Comparison of ENCODE assay signal across 8 mouse cellular contexts in genomic region chr10:34282420-34283238, GRCm38 (mm10). TPM values are rescaled to one million over a fixed set of nuclear protein-coding genes. Genes with fewer than 3 reads are reported as not detected.
DNase-seq lines count a peak whose midpoint lies in the region; ATAC-seq and TF ChIP-seq lines count a peak whose summit lies in the region.

No protein-coding gene starts in this region.

- no peaks in the 10 kb centered on the region for H3K27me3 ChIP-seq in intestine, embryonic 15.5 days (replicated peaks)
- H3K27me3 ChIP-seq in limb, embryonic 13.5 days: no peaks in the 10 kb centered on the region
- H3K27me3 ChIP-seq in midbrain, embryonic 11.5 days (ENCODE audit: control insufficient read depth, insufficient read depth, low read length): no peaks in the 10 kb centered on the region
- H3K27me3 ChIP-seq in stomach, postnatal 0 days (ENCODE audit: control insufficient read depth, insufficient read depth, low read length): no peaks in the 10 kb centered on the region

- TF ChIP-seq CTCF in stomach, postnatal 0 days (IDR thresholded peaks at IDR 0.05; ENCODE audit: low read depth): no peak

- H3K4me3 ChIP-seq in intestine, embryonic 15.5 days (replicated peaks): peak overlapping the region; percentile 78
- H3K4me3 ChIP-seq in limb, embryonic 13.5 days: peak overlapping the region; percentile 73
- peak overlapping the region; percentile 79 for H3K4me3 ChIP-seq in midbrain, embryonic 11.5 days (ENCODE audit: low read depth, low read length)
- peak overlapping the region; percentile 99 for H3K4me3 ChIP-seq in stomach, postnatal 0 days (ENCODE audit: low read depth, low read length)

- peak overlapping the region; percentile 65 for H3K4me2 ChIP-seq in intestine, embryonic 15.5 days (replicated peaks)
- peak overlapping the region; percentile 95 for H3K4me2 ChIP-seq in limb, embryonic 13.5 days (replicated peaks)
- peak overlapping the region; percentile 62 for H3K4me2 ChIP-seq in midbrain, embryonic 11.5 days
- H3K4me2 ChIP-seq in stomach, postnatal 0 days (replicated peaks; ENCODE audit: low read depth): peak overlapping the region; percentile 73

- H3K27ac ChIP-seq in intestine, embryonic 15.5 days: peak overlapping the region; percentile 49; the same call in 1 of the 2 replicates
- H3K27ac ChIP-seq in limb, embryonic 13.5 days: peak overlapping the region; percentile 80
- H3K27ac ChIP-seq in midbrain, embryonic 11.5 days (ENCODE audit: low read depth, low read length): no peak overlapping the region
- peak overlapping the region; percentile 88 for H3K27ac ChIP-seq in stomach, postnatal 0 days (replicated peaks)

- WGBS in intestine, embryonic 15.5 days: 3% methylated on average over 47 of the region's 47 CpGs
- WGBS in limb, embryonic 13.5 days: 4% methylated on average over 47 of the region's 47 CpGs
- 5% methylated on average over 47 of the region's 47 CpGs for WGBS in midbrain, embryonic 11.5 days
- WGBS in stomach, postnatal 0 days: 2% methylated on average over 47 of the region's 47 CpGs

- intact Hi-C loops in gastrocnemius, postnatal 36 days (cut with DNase I): loop anchor here (2.0 to 5.0 kb wide), 2 partner anchors 130 to 246 kb away; partner anchors contain the start of gene Trappc3l

- peak; percentile 72 for ATAC-seq in intestine, embryonic 15.5 days
- ATAC-seq in limb, embryonic 13.5 days (ENCODE audit: low FRiP score, low read depth): peak; percentile 22
- no peak; the same call in none of the 2 replicates for ATAC-seq in midbrain, embryonic 11.5 days (ENCODE audit: low FRiP score)
- peak; percentile 65 for ATAC-seq in stomach, postnatal 0 days (ENCODE audit: low FRiP score, low TSS enrichment)

- no peak for TF ChIP-seq EP300 in stomach, postnatal 0 days (optimal IDR thresholded peaks at IDR 0.05)

- H3K9ac ChIP-seq in intestine, embryonic 15.5 days: peak overlapping the region; percentile 78
- peak overlapping the region; percentile 96 for H3K9ac ChIP-seq in limb, embryonic 13.5 days
- H3K9ac ChIP-seq in midbrain, embryonic 11.5 days (ENCODE audit: low read length): peak overlapping the region; percentile 86
- H3K9ac ChIP-seq in stomach, postnatal 0 days (ENCODE audit: low read length): peak overlapping the region; percentile 95

- H3K36me3 ChIP-seq in intestine, embryonic 15.5 days: peaks cover 6% of the 10 kb centered on the region; the same call in 1 of the 2 replicates
- peaks cover 10% of the 10 kb centered on the region for H3K36me3 ChIP-seq in limb, embryonic 13.5 days
- H3K36me3 ChIP-seq in midbrain, embryonic 11.5 days (ENCODE audit: control insufficient read depth, insufficient read depth, low read length): no peaks in the 10 kb centered on the region
- no peaks in the 10 kb centered on the region for H3K36me3 ChIP-seq in stomach, postnatal 0 days (ENCODE audit: control insufficient read depth, insufficient read depth, low read length)

- H3K9me3 ChIP-seq in intestine, embryonic 15.5 days: no peaks in the 10 kb centered on the region
- H3K9me3 ChIP-seq in limb, embryonic 13.5 days: no peaks in the 10 kb centered on the region
- no peaks in the 10 kb centered on the region for H3K9me3 ChIP-seq in midbrain, embryonic 11.5 days (ENCODE audit: control insufficient read depth, low read length)
- H3K9me3 ChIP-seq in stomach, postnatal 0 days (ENCODE audit: control insufficient read depth, low read length): no peaks in the 10 kb centered on the region

- peaks cover 12% of the 10 kb centered on the region; the same call in 1 of the 2 replicates for H3K4me1 ChIP-seq in intestine, embryonic 15.5 days (replicated peaks)
- H3K4me1 ChIP-seq in limb, embryonic 13.5 days: peaks cover 19% of the 10 kb centered on the region
- peaks cover 11% of the 10 kb centered on the region for H3K4me1 ChIP-seq in midbrain, embryonic 11.5 days (ENCODE audit: control insufficient read depth, insufficient read depth, low read length)
- peaks cover 6% of the 10 kb centered on the region; the same call in 1 of the 2 replicates for H3K4me1 ChIP-seq in stomach, postnatal 0 days (replicated peaks; ENCODE audit: control insufficient read depth, insufficient read depth)

- DNase-seq in urinary bladder, postnatal 10 days (ENCODE audit: low spot score): peak; percentile 25
- no peak for DNase-seq in urinary bladder, adult 2 months (ENCODE audit: low spot score)
- DNase-seq in cerebellum, postnatal 36 days: peak; percentile 61 to 63
- peak; percentile 31 to 48 for DNase-seq in gastrocnemius, postnatal 36 days
- peak; percentile 84 for DNase-seq in midbrain, embryonic 11.5 days (ENCODE audit: low spot score, missing footprints)
- peak; percentile 61 for DNase-seq in stomach, postnatal 0 days (ENCODE audit: low spot score)

RNA-seq across cellular contexts. Expression of gene Tspyl1, which starts 0.6 kb away (rescaled TPM):
- polyA plus RNA-seq in urinary bladder, adult 2 months (2012; rRNA removed): 52.8 and 58.2 TPM in 2 replicates
- total RNA-seq in gastrocnemius, postnatal 36 days (2021): 10 to 100 TPM; 47.4 to 49.4 TPM
- 62.2 and 67.2 TPM in 2 replicates for polyA plus RNA-seq in intestine, embryonic 15.5 days (2015; fragmentation: Nextera tagmentation; extraction: Ambion mirVana)
- polyA plus RNA-seq in limb, embryonic 13.5 days (2015; fragmentation: Nextera tagmentation; extraction: Ambion mirVana): 91.0 and 93.1 TPM in 2 replicates
- 68.8 and 76.8 TPM in 2 replicates for polyA plus RNA-seq in midbrain, embryonic 11.5 days (2014; fragmentation: Nextera tagmentation; extraction: Ambion mirVana)
- polyA plus RNA-seq in stomach, postnatal 0 days (2015; fragmentation: Nextera tagmentation; extraction: Ambion mirVana): 46.7 and 49.1 TPM in 2 replicates

RNA-seq across cellular contexts. Expression of gene Tspyl4, which starts 14.6 kb away (rescaled TPM):
- polyA plus RNA-seq in urinary bladder, adult 2 months (2012; rRNA removed): 11.1 and 15.2 TPM in 2 replicates
- 1 to 10 TPM in 1 of 2 experiments, under 1 TPM in 1; 0.99 to 1.3 TPM for total RNA-seq in gastrocnemius, postnatal 36 days (2021)
- polyA plus RNA-seq in intestine, embryonic 15.5 days (2015; fragmentation: Nextera tagmentation; extraction: Ambion mirVana): 14.2 and 18.8 TPM in 2 replicates
- 22.2 and 24.7 TPM in 2 replicates for polyA plus RNA-seq in limb, embryonic 13.5 days (2015; fragmentation: Nextera tagmentation; extraction: Ambion mirVana)
- polyA plus RNA-seq in midbrain, embryonic 11.5 days (2014; fragmentation: Nextera tagmentation; extraction: Ambion mirVana): 26.9 and 32.7 TPM in 2 replicates
- 11.9 and 12.8 TPM in 2 replicates for polyA plus RNA-seq in stomach, postnatal 0 days (2015; fragmentation: Nextera tagmentation; extraction: Ambion mirVana)
